Mouse (Mus musculus) Muller cell, postnatal 12 days (primary cell): Measurements from ENCODE around the gene Atl1.
A peak's percentile ranks its signal among the peaks of the same experiment; 100 is the strongest.

Experiments used
- DNase-seq: peaks from one replicate; pipeline ENCODE4 v3.0.0-alpha.2; 2015; ENCODE audit errors: inconsistent ontology term

Gene Atl1

DNA sequence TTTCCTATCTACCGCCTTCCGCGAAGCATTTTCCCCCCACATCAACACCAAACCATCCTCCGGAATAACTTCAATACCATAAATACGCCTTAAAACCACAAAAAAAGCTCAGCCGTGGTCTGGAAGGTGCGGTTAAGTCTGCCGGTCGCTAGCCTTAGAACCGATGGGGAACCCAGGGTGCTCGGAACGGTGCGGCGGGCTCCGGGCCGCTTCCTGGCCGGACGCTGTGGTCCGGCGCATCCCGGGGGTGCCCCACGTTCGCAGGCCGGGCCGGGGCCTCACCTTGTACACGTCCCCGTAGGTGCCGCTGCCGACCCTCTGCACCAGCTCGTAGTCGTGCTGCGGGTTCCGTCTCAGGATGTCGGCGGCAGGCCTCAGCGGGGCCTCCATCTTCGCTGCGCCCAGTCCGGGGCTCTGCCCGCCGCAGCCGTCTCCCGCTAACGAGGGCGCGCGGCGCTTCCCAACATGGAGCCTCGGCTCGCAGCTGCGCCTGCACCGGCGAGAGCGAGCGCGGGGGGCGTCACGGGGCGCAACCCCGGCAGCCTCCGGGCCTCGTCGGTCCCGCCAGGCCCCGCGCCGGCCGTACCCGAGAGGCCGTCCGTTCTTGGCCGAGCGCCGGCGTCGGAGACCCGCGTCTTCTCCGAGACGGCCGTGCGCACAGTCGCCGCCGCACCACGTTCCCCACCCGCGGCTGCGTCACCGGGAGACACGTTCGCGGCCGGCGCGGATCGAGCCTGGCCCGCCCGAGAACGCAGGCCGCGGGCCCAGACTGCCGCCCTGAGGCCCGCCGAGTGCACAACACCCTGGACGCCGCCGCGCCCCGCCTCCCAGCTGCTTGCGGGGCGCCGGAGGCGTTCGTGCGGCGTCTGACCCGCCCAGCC lies at the start of gene Atl1, which contains the start of gene Map4k5:
Atl1 (plus strand) TSS at position 244 of the 881 bp plus-strand sequence.
Map4k5 (minus strand) TSS at position 830 of the 881 bp plus-strand sequence.
- DNase-seq, result peak; percentile 97

DNA sequence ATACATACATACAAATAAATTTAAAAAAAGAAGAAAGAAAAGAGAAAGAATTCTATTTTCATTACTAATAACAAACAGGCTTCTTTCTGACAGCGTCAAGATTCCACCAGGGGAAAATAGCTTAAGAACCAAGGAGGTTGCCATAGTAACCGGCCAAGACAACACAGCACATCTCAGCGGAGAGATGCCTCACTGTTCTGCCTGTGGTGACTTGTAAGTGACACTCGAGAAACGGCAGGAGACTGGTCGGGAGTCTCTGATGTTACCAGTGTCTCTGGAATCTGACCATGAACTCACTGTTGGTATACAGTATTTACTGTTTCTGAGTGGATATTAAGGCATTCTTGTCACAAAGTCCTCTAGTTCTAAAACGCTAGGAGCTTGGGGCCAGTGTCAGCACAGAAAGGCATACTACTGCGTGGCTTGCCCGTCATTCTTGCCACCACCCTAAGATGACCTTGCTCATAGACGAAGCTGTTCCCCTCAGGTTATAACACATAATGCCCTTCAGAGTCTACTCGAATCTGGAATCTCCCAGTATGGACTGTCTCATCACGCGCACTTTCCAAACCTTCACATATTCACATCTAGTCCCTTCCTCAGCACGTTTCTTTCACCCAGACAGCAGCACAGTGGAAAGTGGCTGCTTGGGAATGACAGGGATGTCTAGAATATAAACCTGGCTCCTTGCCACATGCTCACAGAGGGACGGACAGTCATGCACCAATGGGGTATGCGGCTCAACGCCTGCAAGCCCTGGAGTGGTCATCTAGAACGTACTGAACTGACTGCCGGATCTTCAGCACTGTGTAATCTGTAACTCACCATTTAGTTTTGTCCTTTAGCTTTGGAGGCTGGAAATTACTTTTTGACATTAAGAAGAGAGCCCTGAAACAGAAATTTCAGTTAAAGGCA lies 48.6 kb upstream of the Atl1 start:
- no peak for DNase-seq

DNA sequence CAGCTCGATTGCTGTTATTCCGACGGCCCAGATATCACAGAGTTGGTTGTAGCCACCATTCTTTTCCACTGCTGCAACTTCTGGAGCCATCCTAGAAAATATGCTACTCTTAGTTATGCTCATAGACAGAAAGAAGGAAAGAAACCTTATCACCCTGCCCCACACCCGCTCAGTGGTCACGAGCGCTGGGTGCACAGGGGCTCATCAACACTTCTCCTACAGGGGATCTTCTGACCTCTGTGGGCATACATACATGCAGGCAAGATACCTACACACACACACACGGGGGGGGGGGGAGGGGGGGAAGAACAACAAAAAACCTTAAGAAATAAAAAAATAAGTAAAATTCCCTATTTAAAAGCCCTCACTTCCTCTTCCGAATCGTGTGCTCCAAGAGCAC lies 46.7 kb upstream of the Atl1 start:
- DNase-seq, result no peak

DNA sequence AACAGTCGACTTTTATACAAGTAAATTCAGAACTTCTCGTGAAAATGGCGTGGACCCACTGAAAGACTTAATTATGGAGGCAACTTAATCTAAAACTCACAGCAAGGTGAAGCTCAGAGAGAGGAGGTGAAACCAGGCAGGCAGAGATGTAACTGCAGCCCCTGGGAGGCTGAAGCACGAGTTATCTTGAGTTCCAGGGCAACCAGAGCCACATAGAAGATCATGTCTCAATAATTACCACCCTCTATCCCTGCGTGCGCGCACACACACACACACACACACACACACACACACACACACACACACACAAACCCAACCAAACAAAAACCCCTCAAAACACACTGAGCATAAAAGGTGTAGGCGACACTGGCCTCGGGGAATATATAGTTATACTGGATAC lies 45.9 kb upstream of the Atl1 start:
- DNase-seq, result no peak

DNA sequence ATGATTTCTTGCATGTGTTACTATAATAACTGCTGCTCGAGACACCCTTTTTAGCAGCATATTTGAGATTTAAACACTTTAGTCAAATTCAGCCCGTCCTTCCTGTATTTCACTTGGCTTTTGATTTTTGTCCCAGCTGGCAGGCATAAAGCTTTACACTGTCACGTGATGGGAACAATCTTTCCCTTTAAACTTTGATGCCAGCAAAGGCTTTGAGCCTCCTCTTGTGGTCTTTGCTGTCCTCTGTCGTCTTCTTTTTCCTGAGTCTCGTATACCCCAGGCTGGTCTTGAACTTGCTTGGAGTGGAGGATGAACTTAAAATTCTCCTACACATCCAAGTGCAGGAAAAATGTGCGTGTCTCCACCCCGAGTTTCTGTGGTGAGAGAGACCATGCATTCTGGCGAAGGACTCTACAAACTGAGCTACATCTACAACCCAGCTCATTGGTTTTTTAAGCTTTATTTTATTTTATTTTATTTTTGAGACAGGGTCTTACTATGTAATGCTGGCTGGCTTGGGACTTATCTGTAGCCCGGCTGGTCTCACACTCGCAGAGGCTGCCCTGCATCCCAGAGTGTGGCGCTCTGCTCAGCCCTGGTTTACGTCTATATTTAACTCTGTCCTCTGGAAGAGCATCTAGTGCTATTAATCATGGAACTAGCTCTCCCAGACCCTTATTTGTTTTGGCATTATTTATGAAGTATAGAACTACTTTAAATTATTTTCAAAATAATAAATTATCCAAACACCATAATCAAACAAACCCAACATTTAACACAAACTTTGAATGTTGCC lies 44.1 kb upstream of the Atl1 start:
- no peak for DNase-seq

DNA sequence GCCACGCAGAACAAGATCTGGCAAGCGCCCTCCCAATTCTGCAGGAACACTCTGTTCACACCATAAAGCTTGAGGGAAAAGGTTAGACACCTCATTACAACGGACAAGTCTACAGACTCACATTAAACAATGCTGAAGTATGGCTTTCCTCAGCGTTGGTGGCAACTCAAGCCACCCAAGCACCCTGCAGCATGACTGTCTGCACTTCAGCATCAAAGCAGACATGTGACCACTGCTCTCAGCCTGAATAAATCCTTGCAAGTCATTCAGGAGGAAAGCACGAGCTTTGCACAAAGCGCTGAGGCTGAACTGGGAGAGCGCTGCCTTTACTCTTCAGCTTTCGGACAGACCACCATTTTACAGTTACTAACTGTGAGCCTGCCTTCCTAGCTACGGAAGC lies 40.1 kb upstream of the Atl1 start:
- DNase-seq, result peak; percentile 37

DNA sequence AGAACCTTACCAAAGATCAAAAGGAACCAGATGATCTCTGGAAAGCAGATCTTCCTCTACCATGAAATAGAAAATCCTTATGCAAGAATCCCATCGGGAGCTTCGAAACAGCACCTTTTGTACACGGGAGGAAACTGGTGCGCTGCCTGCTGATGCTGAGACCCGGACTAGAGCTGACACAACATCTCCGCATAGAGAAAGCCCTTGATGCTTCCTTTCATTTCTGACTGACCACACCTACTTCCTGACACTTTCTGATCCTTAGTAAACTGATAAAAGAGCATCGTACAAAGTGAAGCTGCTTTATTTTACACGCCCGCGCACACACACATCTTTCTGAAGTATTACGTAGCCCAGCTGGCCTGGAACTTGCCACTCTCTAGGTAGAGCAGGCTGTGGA lies 39.0 kb upstream of the Atl1 start:
- no peak for DNase-seq

DNA sequence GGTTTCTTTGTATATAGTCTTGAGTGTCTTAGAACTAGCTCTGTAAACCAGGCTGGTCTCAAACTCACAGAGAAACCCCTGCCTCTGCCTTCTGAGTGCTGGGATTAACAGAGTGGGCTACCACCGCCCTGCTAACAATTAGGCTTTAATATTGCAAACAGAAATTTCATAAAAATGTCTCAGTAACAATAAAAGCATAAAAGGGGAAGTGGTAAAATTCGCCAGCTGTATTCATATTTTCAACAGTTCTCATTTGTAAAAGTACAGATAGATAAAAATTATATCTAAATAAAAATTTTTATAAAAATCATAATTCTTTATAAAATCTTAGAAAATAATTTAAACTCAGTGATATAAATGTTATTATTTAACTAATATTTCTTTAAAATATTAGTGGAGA lies 38.5 kb upstream of the Atl1 start:
- DNase-seq, result no peak

DNA sequence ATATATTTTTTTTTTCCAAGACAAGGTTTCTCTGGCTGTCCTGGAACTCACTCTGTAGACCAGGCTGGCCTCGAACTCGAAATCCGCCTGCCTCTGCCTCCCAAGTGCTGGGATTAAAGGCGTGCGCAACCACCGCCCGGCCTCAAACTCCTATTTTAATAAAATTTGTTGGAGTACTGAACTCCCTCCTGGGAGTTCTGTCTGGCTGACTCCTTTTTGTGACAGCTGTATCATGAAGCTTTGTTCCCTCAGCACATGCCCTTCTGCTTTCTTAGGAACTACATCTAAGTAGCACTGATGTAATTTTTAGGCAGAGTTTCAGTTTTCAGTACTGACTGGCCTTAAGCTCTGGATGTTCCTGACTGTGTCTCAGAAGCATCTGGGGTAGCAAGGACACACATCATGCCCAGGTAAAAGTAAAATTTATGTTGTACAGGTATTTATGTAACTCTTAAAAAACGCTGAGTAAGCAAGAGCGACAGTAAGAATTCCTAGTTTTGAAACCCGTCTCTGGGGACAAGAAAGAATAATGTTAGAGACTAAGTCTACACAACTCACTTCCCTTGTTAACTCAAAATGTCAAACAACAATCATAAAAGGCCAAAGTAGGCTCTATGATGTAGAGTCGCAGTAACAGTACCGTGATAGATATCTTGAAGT lies 36.6 kb upstream of the Atl1 start:
- no peak for DNase-seq

DNA sequence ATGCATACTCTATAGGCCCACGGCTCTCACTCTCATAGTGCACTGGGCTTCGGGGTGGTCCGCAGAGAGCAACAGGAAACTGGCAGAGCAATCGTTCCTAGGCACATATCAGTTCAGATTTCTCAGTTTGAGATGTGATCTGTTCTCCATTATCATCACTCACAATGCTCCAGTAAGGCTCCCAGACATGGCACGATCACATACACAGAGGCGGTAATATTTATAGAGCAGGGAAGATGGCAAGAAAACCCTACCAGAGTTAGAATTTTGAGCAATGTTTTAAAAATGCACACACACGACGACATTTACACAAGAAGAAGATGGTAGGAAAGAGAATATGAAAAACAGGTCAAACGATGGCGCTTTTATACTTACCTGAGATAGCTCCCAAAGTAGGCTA lies 36.0 kb upstream of the Atl1 start:
- no peak for DNase-seq

DNA sequence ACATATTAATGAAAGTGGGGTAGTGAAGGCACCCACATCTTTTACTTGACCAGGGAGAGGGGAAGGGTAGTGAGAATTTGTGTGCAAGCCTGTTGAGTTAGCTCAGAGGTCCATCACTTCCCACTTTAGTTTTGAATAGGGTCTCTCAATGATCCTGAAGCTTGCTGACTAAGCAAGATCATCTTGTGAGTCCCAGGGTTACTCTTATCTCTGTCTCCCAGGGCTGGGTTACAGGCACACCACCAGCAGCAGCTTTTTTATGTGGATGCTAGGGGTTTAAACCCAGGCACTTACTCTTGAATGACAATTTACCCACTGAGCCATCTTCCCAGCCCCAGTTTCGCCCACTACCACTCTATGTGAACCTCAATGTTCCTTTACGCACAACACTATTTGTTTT lies 34.8 kb upstream of the Atl1 start:
- DNase-seq, result no peak

DNA sequence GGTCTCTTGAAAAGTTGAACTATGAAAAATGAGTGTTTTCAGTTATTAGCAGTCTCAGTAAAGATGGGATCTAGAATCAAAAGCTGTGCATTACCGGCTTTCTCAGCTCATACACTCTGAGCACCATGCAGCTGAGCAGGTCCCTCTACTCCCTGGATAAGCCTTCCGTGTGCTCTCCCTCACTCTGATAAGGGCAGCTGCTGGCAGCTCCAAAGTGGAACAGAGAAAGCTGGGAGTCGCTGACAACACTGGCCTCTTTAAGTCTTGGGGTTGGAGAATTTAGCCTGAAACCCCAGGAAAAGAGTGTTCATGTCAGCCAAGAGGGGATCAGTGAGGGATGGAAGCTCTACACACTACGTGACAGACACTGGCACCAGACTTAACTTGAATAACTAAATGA lies 33.6 kb upstream of the Atl1 start:
- DNase-seq, result no peak

DNA sequence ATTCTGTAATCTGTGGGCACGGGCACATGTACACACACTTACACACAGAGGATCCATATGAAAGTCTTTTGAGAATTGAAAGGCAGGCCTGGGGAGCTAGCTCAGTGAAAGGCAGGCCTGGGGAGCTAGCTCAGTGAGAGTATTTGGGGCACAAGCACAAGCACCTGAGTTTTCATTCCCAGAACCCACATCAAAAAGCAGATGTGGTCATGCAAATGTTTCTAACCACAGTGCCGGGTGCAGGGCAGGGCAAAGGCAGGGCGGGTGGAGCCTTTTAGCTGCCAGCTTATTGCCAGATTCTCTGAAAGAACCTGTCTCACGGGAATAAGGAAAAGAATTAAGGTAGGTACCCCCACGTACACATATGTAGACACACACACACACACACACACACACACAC lies 28.9 kb upstream of the Atl1 start:
- DNase-seq, result no peak

DNA sequence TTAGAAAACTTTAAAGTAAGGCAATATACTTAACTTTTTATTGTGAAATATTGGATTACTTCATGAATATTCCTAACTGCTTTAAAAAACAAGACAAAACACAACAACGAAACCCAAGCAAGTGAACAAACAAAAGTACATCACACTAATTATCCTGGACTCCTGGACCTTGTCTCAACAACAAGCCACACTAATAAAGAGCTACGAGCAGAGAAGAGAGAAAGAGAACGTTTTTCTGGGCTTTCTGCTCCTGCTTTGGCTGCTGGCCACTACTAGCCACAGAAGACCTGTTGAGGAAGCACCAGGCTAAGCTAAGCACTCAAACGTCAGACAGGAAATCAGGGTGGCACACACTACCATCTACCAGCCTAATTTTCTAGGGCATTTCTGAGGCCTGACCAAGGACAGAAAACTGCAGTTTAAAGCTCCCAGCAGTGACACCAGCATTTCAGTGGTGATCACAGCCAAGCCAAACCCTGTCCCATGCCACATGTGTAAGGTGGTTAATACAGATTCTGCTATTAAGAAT lies 28.2 kb upstream of the Atl1 start:
- peak; percentile 44 for DNase-seq

DNA sequence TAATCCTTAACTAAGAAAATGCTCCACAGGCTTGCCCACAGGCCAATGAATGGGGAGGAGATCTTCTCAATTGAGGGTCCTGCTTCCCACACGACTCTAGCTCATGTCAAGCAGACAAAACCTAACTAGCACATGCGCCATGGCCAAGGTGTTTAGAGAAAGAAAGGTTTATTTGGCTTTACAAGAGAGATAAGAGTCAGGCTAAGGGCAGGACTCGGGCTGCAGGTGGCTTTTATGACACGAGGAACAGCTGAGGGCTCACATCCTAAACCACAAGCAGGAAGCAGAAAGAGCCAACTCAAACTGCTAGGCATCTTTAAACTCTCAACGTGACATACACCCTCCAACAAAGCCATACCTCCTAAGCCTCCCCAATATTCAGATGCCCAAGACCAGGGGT lies 25.1 kb upstream of the Atl1 start:
- DNase-seq, result no peak

DNA sequence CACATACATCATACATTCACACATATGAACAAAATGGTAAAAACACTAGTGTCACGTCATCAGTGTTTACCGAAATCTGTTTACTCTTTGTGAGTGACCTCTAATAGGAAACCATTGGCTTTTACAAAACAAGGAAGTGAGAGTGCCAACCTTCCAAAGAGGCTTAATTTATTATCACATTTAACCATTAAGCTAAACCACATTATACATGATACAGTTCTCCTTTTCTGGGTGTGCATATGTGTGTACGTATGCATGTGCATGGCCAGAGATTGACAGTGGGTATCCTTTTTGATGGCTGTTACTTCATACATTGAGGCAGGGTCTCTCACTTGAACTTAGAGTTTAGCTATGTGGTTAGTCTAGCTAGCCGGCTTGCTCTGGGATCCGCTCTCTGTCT lies 20.8 kb upstream of the Atl1 start:
- DNase-seq, result no peak

DNA sequence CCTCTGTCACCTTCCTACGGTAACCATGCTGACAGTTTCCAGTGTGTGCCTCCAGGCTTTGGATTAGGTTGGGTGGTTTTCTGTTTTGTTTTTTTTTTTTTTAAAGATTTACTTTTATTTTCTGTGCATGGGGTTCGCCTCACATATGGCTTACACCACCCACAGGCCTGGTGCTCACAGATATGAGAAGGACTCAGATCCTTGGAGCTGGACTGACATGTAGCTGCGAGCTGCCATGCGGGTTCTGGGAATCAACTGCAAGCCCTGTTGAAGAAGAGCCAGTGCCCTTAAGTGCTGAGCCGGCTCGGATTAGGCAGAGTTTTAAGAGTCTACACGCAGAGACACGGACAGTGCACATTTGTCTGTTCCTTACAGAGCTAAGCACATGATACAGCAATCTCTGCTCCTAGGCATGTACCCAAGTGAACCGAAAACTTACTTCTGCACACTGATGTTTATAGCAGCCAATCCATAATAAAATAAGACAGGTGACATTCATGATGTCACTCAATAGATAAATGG lies 14.5 kb upstream of the Atl1 start:
- no peak for DNase-seq

DNA sequence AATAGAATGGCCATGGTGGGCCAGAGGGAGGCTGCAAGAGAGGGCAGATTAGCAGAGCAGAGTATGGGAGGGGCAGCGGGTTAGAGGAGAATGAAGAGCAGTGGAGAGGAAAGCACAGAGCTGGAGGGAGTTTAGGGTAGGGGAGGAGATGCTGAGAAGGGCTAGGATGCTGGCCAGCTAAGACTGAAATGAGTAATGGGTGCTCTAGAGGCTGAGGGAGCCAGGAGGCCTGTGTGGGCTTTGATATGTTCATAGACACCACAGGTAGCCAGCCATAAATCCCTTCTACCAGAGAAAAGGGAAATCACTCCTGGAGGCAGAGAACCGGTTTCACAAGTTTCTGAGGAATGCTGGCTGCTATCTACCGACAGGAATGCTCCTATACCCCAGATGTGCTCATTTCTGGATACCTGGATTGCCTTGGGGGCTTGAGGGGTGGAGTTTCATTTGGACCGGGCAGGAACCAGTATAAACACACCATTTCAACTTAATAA lies 13.2 kb upstream of the Atl1 start:
- DNase-seq, result peak; percentile 36

DNA sequence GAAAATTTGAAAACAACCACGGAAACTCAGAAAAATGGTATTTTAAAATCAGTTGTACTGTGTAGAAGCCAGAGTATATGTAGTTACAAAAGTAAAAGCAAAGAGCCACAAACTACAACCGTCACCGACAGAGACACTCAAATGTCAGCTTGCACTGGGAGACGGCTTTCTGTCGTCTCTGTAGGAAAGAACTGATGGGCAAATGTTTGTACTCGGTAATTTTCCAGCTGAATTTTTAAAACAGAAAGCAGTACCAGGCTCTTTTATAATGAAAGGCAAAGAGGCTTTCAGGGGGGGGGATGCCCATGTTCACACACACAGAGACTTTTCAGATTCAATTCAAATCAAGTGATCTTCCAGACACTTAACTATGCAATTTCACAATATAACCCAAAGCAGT lies 12.7 kb upstream of the Atl1 start:
- peak; percentile 47 for DNase-seq

DNA sequence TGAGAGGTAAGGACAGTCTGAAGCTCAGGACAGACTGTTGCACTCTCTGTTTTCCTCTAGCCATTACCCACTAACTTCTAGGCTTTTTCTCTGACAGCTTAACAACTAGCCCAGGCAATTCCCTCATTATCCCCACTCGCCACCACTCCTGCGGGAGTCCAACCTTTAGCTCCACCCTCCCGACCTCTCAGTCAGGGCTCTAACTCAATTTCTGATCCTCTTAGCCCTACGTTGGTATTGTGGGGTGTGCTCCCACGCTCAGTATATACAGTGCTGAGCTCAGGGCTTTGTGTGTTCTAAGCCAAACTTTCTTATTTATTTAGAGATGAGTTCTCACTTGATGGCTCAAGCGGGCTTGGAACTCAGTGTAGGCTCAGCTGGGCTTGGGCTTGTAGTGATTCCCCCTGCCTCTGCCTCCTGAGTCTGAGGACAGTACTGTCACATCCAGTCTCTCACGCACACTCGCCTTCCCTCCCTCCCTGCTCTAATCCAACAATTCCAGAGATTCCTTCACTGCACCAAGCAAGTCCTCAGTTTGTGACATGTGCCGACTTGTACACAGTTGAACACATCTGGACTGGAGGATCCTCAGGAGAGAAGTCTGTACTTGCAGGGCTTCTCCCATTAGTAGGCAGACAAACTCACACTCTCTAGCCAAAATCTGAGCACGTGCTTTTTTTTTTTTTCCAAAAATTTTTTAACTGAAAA lies 11.1 kb upstream of the Atl1 start:
- no peak for DNase-seq
